Mouse (Mus musculus): ENCODE data around the gene Ppm1m. TPM values are rescaled to one million over a fixed set of nuclear protein-coding genes. Genes with fewer than 3 reads are reported as not detected.

Gene Ppm1m
- total RNA-seq, 2 experiments from 2014 or later = 15.4 to 15.8 TPM

DNA sequence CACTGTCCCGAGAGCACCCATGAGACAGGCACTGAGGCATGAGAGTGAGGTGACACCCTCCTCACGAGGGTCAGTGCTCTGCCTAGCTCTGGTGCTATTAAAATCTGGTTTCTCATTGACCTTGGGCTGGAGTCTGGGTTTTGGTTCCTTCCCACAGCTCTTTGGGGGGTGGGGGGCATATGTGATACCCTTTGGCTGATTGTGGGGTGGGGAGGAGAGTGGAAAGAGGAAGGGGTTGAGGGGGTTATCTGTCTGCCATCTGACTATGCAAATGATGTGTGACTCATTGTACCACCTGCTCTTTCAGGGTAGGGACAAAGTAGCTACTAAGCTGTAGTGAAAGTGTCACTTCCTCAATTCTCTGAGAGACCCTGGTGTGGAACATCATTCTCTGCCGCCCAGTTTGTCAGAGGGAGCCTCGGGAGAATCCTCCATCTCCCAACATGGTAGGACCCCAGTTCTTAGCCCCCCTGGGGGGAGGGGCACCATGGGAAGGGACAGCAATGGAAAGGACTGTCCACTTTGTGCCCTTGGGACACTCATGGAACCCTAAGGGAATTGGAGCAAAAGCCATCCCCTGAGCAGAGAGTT lies 22.8 kb upstream of the Ppm1m start, which contains the start of gene Tlr9:
TSS of gene Tlr9 (plus strand) at position 338 of the 591 bp plus-strand sequence.
- no peak for DNase-seq (ENCODE audit: low spot score in 2 of 2)

DNA sequence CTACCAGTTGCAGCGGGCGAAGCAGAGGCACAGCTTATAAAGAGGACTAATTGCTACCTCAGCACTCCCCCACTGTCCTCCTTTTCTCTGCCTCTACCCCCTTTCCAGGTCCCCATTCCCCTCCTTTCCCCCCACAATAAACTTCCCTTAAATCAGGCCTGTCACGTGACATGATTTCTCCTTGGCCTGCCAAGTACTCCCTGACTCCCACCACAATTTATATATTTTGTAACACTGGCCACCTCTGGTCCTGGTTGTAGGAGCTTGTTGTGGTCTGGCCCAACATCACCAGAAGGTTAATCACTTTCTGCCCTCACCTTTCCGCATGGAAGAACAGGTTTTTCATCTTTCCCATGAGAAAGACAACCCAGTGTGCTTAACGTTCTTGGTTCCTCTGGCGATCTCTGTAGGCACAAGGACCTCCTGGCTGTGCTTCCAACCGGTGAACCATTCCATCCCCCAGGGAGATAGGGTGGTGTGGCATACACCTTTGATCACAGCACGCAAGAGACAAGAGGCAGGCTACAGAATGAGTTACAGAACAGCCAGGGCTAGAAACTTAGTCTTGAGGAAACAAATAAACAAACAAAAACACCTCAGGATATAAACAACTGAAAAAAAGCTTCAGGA lies 21.5 kb upstream of the Ppm1m start:
- DNase-seq (ENCODE audit: low spot score in 2 of 2) = no peak

DNA sequence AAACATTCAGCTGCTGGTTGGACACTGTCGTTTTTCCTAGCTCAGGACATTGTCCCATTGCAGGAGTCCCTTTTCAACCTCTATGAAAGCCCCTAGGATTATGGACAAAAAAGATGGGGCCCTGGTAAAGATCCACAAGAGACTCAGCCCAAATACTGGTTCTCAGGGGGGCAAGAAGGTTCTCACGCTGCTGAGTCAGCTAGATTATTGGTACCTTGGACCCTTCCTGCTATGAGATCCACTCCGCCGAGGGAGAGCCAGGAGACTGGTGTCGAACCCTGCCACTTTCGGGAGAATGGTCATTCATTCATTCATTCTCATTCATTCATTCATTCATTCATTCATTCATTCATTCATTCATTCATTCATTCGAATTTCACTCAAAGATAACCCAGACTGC lies 17.4 kb upstream of the Ppm1m start:
- no peak for DNase-seq (ENCODE audit: low spot score in 2 of 2)

- no peak for DNase-seq (ENCODE audit: low spot score in 2 of 2)
Observed at GRCm38 (mm10) chr9:106215341-106216125, 16.0 kb upstream of the Ppm1m start.

GRCm38 (mm10) chr9:106212594-106212981 lies 13.0 kb upstream of the Ppm1m start:
- DNase-seq (ENCODE audit: low spot score in 2 of 2) = no peak

- peak; percentile 82 to 86 for DNase-seq (ENCODE audit: low spot score in 2 of 2)
Observed at GRCm38 (mm10) chr9:106211680-106212593, 12.4 kb upstream of the Ppm1m start.

DNA sequence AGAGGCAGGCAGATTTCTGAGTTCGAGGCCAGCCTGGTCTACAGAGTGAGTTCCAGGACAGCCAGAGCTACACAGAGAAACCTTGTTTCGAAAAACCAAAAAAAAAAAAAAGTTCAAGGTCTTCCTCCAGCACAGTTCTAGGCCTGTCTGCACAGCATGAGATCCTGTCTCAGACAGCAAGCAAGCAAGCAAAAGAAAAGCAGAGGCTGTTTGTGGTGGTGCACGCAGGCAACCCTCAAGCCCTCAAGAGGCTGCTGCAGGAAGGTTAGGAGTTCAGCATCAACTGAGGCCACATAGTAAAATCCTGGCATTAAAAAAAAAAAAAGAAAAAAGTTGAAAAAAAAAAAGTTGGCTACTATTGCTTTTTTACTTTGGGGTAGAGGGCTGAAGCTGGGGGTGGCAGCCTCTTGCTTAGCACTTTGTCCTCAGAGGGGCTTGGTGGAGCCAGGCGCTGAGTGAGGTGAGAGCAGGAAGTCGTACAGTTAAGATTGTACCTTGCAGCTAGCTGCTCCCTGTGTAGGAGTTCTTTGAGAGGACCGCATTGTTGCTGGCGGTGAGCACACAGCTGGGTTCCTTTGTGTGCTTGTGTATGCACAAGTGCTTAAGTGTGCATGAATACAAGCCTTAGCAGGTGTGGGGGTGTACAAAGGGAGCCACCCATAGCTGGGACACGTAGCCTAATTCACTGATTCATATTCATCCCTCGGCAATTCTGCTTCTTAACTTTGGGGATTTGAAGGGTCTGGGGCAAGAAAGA lies 11.5 kb upstream of the Ppm1m start:
- no peak for DNase-seq (ENCODE audit: low spot score in 2 of 2)

DNA sequence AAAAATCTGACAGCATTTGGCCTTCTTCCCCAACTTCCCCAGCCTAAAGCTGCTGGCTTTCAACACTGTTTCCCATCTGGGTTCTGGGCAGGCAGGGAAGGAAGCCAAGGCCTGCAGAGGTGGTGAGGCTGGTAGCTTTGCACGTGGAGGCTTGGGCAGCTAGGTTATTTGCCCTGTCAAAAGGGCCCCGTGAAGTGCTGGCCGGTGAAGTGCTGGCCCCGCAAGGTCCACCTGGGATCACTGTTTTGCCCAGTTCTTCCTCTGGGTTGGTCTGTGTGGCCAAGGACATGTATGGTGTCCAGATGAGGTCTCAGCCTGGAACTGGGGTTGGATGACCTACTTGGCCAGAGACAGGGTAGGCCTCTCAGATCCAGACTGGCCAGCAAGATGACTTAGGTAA lies 10.4 kb upstream of the Ppm1m start:
- no peak for DNase-seq (ENCODE audit: low spot score in 2 of 2)

DNA sequence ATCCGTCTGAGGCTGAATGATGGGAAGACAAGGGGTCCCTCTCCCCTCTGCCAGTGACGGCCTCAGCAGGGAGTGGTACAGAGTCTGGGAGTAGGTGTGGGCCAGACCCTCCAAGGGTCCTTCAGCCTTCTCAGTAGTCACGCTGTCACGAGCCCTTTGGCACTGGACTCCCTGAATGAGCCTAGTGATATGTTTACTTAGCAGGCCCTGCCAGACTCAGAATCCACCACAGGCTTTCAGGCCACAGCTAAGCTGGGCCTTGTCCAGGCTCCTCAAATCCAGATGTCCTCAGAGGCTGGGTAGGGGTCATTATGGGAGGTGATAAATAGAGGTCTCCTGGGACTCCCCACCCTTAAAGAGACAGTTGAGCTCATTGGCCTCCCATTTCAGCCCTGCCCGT lies 8.6 kb upstream of the Ppm1m start:
- DNase-seq (ENCODE audit: low spot score in 2 of 2) = no peak

GRCm38 (mm10) chr9:106206515-106206914 lies 7.0 kb upstream of the Ppm1m start:
- DNase-seq (ENCODE audit: low spot score in 2 of 2) = no peak

DNA sequence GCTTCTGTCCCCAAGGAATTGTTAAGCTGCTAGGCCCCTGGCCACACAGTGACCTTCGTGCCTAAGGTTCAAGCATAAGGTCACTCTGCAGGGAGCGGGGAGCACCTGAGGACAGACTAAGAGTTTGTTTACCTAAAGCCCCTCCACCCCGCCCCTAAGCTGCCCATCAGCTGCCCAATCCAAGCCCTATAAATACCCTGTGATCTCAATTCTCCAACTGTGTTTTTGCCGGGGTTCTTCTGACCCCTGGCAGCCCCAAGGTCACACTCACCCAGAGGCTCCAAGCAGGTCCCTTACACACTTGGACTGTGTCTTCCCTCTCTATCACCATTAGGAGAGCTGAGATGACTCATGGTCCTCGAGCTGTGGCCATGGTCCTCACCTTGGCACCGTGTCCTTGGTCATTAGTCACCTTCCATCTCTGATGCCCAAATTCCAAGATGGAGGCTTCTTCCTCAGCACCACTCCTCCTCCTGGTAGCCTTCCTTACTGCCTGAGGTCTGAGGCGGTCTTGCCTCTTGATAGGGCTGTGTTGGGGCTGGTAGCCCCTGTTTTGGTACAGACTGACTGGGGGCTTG lies 6.3 kb upstream of the Ppm1m start:
- no peak for DNase-seq (ENCODE audit: low spot score in 2 of 2)

- DNase-seq (ENCODE audit: low spot score in 2 of 2) = peak in 1 of 2 experiments; percentile 58
Observed at GRCm38 (mm10) chr9:106203990-106204851, 4.7 kb upstream of the Ppm1m start.

GRCm38 (mm10) chr9:106202819-106203636 lies 3.5 kb upstream of the Ppm1m start, which contains the start of gene Twf2:
TSS of gene Twf2 (plus strand) at chr9:106203108.
- DNase-seq (ENCODE audit: low spot score in 2 of 2) = peak; percentile 91 to 93

DNA sequence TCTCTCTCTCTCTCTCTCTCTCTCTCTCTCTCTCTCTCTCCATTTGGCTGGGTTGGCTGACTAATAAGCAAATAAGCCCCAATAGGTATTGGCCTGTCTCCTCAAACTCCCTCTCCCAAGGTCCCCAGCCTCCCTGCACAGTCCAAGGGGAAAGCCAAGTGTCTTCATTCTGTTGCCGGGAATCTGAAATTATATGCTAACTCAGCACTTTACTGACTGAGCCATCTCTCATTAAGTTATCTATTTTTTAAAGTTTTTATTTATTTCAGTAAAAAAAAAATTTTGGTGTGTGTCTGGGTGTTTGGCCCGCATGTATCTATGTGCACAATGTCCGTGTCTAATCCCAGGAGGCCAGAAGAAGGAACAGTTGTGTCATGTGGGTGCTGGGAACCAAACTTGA lies 2.3 kb upstream of the Ppm1m start:
- no peak for DNase-seq (ENCODE audit: low spot score in 2 of 2)

- peak in 1 of 2 experiments; percentile 49 for DNase-seq (ENCODE audit: low spot score in 2 of 2)
Observed at GRCm38 (mm10) chr9:106198962-106199458, 536 bp downstream of the Ppm1m start.

DNA sequence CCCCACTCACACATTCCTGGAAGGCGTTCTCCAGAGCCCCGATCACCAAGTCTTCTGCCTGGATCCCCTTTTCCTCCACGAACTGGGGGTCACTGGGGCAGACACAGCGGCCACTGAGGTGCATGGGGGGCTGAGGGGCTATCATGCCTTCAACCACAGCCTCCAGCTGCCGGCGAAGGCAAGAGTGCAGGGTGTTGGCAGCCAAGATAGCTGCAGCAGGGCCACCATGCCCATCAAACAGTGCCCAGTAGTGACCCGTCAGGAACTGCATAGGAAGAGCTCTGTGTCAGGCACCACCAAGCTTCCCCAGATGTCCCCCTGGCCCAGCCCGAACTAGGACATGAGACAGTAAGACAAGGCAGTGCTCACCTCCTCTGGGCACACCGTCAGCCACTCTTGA lies 1.8 kb downstream of the Ppm1m start:
- DNase-seq (ENCODE audit: low spot score in 2 of 2) = no peak

DNA sequence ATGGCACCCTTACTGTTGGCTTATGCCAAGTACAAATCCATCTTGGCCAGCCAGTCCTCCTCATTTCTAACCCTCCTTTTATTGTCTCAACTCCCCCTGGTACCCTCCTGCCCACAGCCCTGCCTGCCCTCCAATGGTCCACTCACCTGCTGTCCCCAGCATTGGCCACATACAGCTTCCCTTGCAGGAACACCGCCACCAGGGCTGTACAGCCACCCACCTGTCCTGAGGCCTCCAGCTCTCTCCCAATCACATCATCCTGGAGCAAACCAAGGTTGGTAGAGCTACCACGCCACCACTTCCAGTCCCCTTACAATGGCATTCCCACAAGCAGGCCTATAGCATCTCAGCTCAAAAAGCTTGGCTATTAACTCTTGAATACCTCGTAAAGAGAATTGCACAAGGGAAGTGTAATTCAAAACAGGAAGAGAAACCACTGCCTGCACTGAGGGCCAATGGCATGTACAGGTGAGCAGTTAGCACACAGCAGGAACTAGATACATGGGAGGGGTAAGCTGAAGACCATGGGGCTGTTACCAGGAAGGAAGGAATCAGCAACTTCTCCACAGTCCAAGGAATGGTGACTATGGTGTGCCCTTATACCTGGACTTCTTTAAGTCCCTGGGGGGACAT lies 2.3 kb downstream of the Ppm1m start:
- DNase-seq (ENCODE audit: low spot score in 2 of 2) = no peak

All from layer of hippocampus, postnatal 14 days (tissue).